Mouse (Mus musculus) MEL (cell line): ENCODE results near the gene Afap1l2. TPM values are rescaled to one million over a fixed set of nuclear protein-coding genes. Genes with fewer than 3 reads are reported as not detected.

Experiments used
- DNase-seq: peaks from one replicate; pipeline ENCODE4 v3.0.0; 2011; ENCODE audit warnings: low read depth, low spot score
- H3K27ac ChIP-seq: 2 replicates; pipeline ENCODE4 v1.5.1; 2012; ENCODE audit warnings: low read depth, mild to moderate bottlenecking, control low read depth, low read length, moderate library complexity; ENCODE audit not compliant: control insufficient read depth
- H3K27me3 ChIP-seq, 2 experiments: fragments of 150-350 bp in 1 of 2; sonication (generic) in 1 of 2; 2 replicates each; pipeline ENCODE4 v1.6.1; 2012; ENCODE audit warnings: low read length in 2 of 2, mild to moderate bottlenecking in 2 of 2, improper control_type of control experiment in 1 of 2, moderate library complexity in 1 of 2; ENCODE audit not compliant: insufficient read depth in 2 of 2, control insufficient read depth in 1 of 2
- H3K36me3 ChIP-seq, 2 experiments: 2 replicates each; pipeline ENCODE4 v1.6.1; 2012 to 2014; ENCODE audit warnings: low read length in 2 of 2, improper control_type of control experiment in 1 of 2, inconsistent platforms in 1 of 2, mild to moderate bottlenecking in 1 of 2; ENCODE audit not compliant: insufficient read depth in 2 of 2, control insufficient read depth in 1 of 2
- H3K4me1 ChIP-seq, 2 experiments: fragments of 150-350 bp in 1 of 2; sonication (generic) in 1 of 2; 2 replicates each; pipeline ENCODE4 v1.6.1; 2012; ENCODE audit warnings: low read length in 2 of 2, improper control_type of control experiment in 1 of 2, mild to moderate bottlenecking in 1 of 2; ENCODE audit not compliant: insufficient read depth in 2 of 2, control insufficient read depth in 1 of 2
- H3K4me3 ChIP-seq, 2 experiments: fragments of 150-350 bp in 1 of 2; sonication (generic) in 1 of 2; 2 replicates each; pipeline ENCODE4 v1.5.1; 2012; ENCODE audit warnings: low read depth in 2 of 2, low read length in 2 of 2, mild to moderate bottlenecking in 2 of 2, moderate library complexity in 2 of 2, control low read depth in 1 of 2, improper control_type of control experiment in 1 of 2; ENCODE audit not compliant: control insufficient read depth in 1 of 2, insufficient read depth in 1 of 2
- H3K79me2 ChIP-seq: 2 replicates; pipeline ENCODE4 v1.6.1; 2012; ENCODE audit warnings: mild to moderate bottlenecking, low read length, moderate library complexity; ENCODE audit not compliant: control insufficient read depth, poor library complexity, insufficient read depth
- H3K9ac ChIP-seq: 2 replicates; pipeline ENCODE4 v1.6.1; 2012; ENCODE audit warnings: low read depth, mild to moderate bottlenecking, control low read depth, low read length, moderate library complexity; ENCODE audit not compliant: control insufficient read depth, poor library complexity, severe bottlenecking
- H3K9me3 ChIP-seq: fragments of 150-350 bp; sonication (generic); replicated peaks from 2 replicates; pipeline ENCODE4 v1.6.1; 2012; ENCODE audit warnings: mild to moderate bottlenecking, low read length, improper control_type of control experiment, moderate library complexity; ENCODE audit not compliant: insufficient read depth
- BHLHE40 ChIP-seq: IDR thresholded peaks from 2 replicates; pipeline ENCODE4 v1.6.1; 2012; ENCODE audit warnings: low read depth, mild to moderate bottlenecking, inconsistent platforms, low read length, improper control_type of control experiment, borderline replicate concordance
- CTCF ChIP-seq, 3 experiments: IDR thresholded peaks in 2 of 3; conservative IDR thresholded peaks in 1 of 3; 2 replicates each; pipeline ENCODE4 v1.5.1; 2011 to 2012; ENCODE audit warnings: low read length in 3 of 3, low read depth in 2 of 3, mild to moderate bottlenecking in 2 of 3, improper control_type of control experiment in 1 of 3, inconsistent platforms in 1 of 3, mixed read lengths in 1 of 3, moderate library complexity in 1 of 3; ENCODE audit not compliant: control insufficient read depth in 1 of 3, insufficient read depth in 1 of 3, poor library complexity in 1 of 3, severe bottlenecking in 1 of 3
- ELF1 ChIP-seq: IDR thresholded peaks from 2 replicates; pipeline ENCODE4 v1.6.1; 2014; ENCODE audit warnings: low read depth, mild to moderate bottlenecking, inconsistent platforms, low read length, improper control_type of control experiment, moderate library complexity
- GATA1 ChIP-seq: IDR thresholded peaks from 2 replicates; pipeline ENCODE4 v1.6.1; 2011; ENCODE audit warnings: low read depth, low read length, improper control_type of control experiment
- MAX ChIP-seq: IDR thresholded peaks from 2 replicates; pipeline ENCODE4 v1.6.1; 2011; ENCODE audit warnings: low read length, improper control_type of control experiment
- MAZ ChIP-seq: IDR thresholded peaks from 2 replicates; pipeline ENCODE4 v1.6.1; 2012; ENCODE audit warnings: low read depth, mild to moderate bottlenecking, inconsistent platforms, low read length, improper control_type of control experiment
- MEF2A ChIP-seq: IDR thresholded peaks from 2 replicates; pipeline ENCODE4 v1.6.1; 2014; ENCODE audit warnings: low read depth, mild to moderate bottlenecking, inconsistent platforms, low read length, improper control_type of control experiment; ENCODE audit not compliant: poor library complexity, insufficient replicate concordance, severe bottlenecking; ENCODE audit errors: extremely low read depth
- MYC ChIP-seq: IDR thresholded peaks from 2 replicates; pipeline ENCODE4 v1.6.1; 2011; ENCODE audit warnings: low read depth, mild to moderate bottlenecking, low read length, improper control_type of control experiment, moderate library complexity
- NRF1 ChIP-seq: IDR thresholded peaks from 2 replicates; pipeline ENCODE4 v1.6.1; 2014; ENCODE audit warnings: low read depth, mild to moderate bottlenecking, inconsistent platforms, low read length, improper control_type of control experiment, moderate library complexity; ENCODE audit not compliant: poor library complexity, insufficient read depth, severe bottlenecking
- POLR2AphosphoS5 ChIP-seq: IDR thresholded peaks from 2 replicates; pipeline ENCODE4 v1.6.1; 2012; ENCODE audit warnings: low read depth, borderline replicate concordance, mild to moderate bottlenecking, inconsistent platforms, low read length, moderate library complexity, mixed read lengths
- ZC3H11A ChIP-seq: IDR thresholded peaks from 2 replicates; pipeline ENCODE4 v1.6.1; 2012; ENCODE audit warnings: low read depth, mild to moderate bottlenecking, inconsistent platforms, low read length, improper control_type of control experiment
- ZKSCAN1 ChIP-seq: IDR thresholded peaks from 2 replicates; pipeline ENCODE4 v1.6.1; 2012; ENCODE audit warnings: low read depth, mild to moderate bottlenecking, inconsistent platforms, low read length, improper control_type of control experiment, moderate library complexity
- ZNF384 ChIP-seq: IDR thresholded peaks from 2 replicates; pipeline ENCODE4 v1.6.1; 2012; ENCODE audit warnings: low read depth, mild to moderate bottlenecking, inconsistent platforms, low read length, improper control_type of control experiment
- polyA plus RNA-seq, 2 experiments: library from polyadenylated mRNA; stranded (reverse) in 1 of 2; unstranded in 1 of 2; fragments of >175 nt in 1 of 2; fragments of >200 nt in 1 of 2; gene quantifications; 2 replicates each; pipeline versions ENCODE4 v1.2.1 to v1.2.4; 2012; ENCODE audit warnings: low replicate concordance in 2 of 2, low read depth in 1 of 2; ENCODE audit not compliant: insufficient read length in 2 of 2, insufficient read depth in 1 of 2, missing spikeins in 1 of 2
- total RNA-seq: library from RNA; depleted of rRNA; stranded (reverse); fragments of 300-350 nt; gene quantifications from 2 replicates; pipeline ENCODE4 v1.2.3, GENCODE M21; 2012

The Afap1l2 gene
- total and polyA plus RNA-seq, 3 experiments = not detected

GRCm38 (mm10) chr19:57014808-57015207 lies 6.8 kb upstream of the Afap1l2 start:
- Histone ChIP-seq H3K9me3 (no peaks in the 10 kb centered on the region), H3K4me3 (no peak overlapping the region), H3K9ac (no peak overlapping the region), H3K27ac (no peak overlapping the region), H3K27me3 (no peaks in the 10 kb centered on the region), H3K79me2 (no peaks in the 10 kb centered on the region), H3K4me1 (no peaks in the 10 kb centered on the region), H3K36me3 (no peaks in the 10 kb centered on the region)
- TF ChIP-seq ZC3H11A = no peak
- no peak for TF ChIP-seq POLR2AphosphoS5
- no peak for TF ChIP-seq BHLHE40
- no peak for DNase-seq

- H3K27me3 ChIP-seq = no peaks in the 10 kb centered on the region; a peak in 1 of 4 replicates
- no peak overlapping the region for H3K9ac ChIP-seq
- no peak overlapping the region for H3K4me3 ChIP-seq
- no peaks in the 10 kb centered on the region for H3K79me2 ChIP-seq
- H3K9me3 ChIP-seq = no peaks in the 10 kb centered on the region
- H3K36me3 ChIP-seq = no peaks in the 10 kb centered on the region
- no peak overlapping the region for H3K27ac ChIP-seq
- no peaks in the 10 kb centered on the region for H3K4me1 ChIP-seq
- DNase-seq = no peak
- TF ChIP-seq MEF2A (no peak), MAZ (no peak), ZNF384 (no peak)
Observed at GRCm38 (mm10) chr19:57013271-57013677, 5.2 kb upstream of the Afap1l2 start.

GRCm38 (mm10) chr19:57012068-57012467 lies 4.0 kb upstream of the Afap1l2 start:
- Histone ChIP-seq H3K9me3 (no peaks in the 10 kb centered on the region), H3K4me1 (no peaks in the 10 kb centered on the region), H3K27me3 (no peaks in the 10 kb centered on the region; a peak in 1 of 4 replicates), H3K9ac (no peak overlapping the region), H3K4me3 (no peak overlapping the region), H3K36me3 (no peaks in the 10 kb centered on the region), H3K27ac (no peak overlapping the region), H3K79me2 (no peaks in the 10 kb centered on the region)
- DNase-seq = no peak
- TF ChIP-seq CTCF (IDR thresholded peaks at IDR 0.05 in 2 of 3, conservative IDR thresholded peaks at IDR 0.05 in 1 of 3; ENCODE audit: control insufficient read depth in 1 of 3, insufficient read depth in 1 of 3, low read depth in 2 of 3, low read length in 3 of 3, poor library complexity in 1 of 3, severe bottlenecking in 1 of 3) = no peak
- TF ChIP-seq ZKSCAN1 = no peak
- TF ChIP-seq ELF1 = no peak
- no peak for TF ChIP-seq MYC
- TF ChIP-seq NRF1 = no peak
- no peak for TF ChIP-seq MAX
- no peak for TF ChIP-seq GATA1
